Mouse (Mus musculus) embryonic facial prominence, embryonic 12.5 days (tissue): ENCODE measurements around the gene Cdk13. TPM values are rescaled to one million over a fixed set of nuclear protein-coding genes. Genes with fewer than 3 reads are reported as not detected.

ENCODE experiments used
- ATAC-seq: fragments of 200-750 bp; cut with Nextera tagmentation; 2 replicates; pipeline ENCODE4 v1.8.0; 2017; ENCODE audit not compliant: insufficient number of reproducible peaks, insufficient read depth, low FRiP score, low TSS enrichment
- H3K27ac ChIP-seq: fragments of 300-500 bp; sonication (generic); 2 replicates; pipeline ENCODE4 v1.5.1; 2016; ENCODE audit warnings: mild to moderate bottlenecking
- H3K27me3 ChIP-seq: fragments of 300-500 bp; sonication (generic); 2 replicates; pipeline ENCODE4 v1.6.1; 2016; ENCODE audit warnings: mild to moderate bottlenecking, moderate library complexity
- H3K36me3 ChIP-seq: fragments of 300-500 bp; sonication (generic); 2 replicates; pipeline ENCODE4 v1.6.1; 2016; ENCODE audit warnings: mild to moderate bottlenecking
- H3K4me1 ChIP-seq: fragments of 300-500 bp; sonication (generic); 2 replicates; pipeline ENCODE4 v1.6.1; 2016
- H3K4me2 ChIP-seq: fragments of 300-500 bp; sonication (generic); replicated peaks from 2 replicates; pipeline ENCODE4 v1.6.1; 2016; ENCODE audit warnings: mild to moderate bottlenecking, moderate library complexity
- H3K4me3 ChIP-seq: fragments of 300-500 bp; sonication (generic); 2 replicates; pipeline ENCODE4 v1.5.1; 2016; ENCODE audit warnings: mild to moderate bottlenecking
- H3K9ac ChIP-seq: fragments of 300-500 bp; sonication (generic); 2 replicates; pipeline ENCODE4 v1.6.1; 2016; ENCODE audit warnings: mild to moderate bottlenecking, moderate library complexity
- H3K9me3 ChIP-seq: fragments of 300-500 bp; sonication (generic); 2 replicates; pipeline ENCODE4 v1.6.1; 2016; ENCODE audit warnings: mild to moderate bottlenecking, moderate library complexity
- WGBS: fragments of 180-500 bp; shearing (Covaris S2); methylation state at CpG from one replicate; pipeline ENCODE4 v1.1.7; 2016; 5-methylcytosine and 5-hydroxymethylcytosine counted together
- microRNA counts: library from miRNA; unstranded; fragments of <30 nt; microRNA quantifications from one replicate; lab custom pipeline; 2017
- microRNA-seq: library from miRNA; unstranded; fragments of <30 nt; microRNA quantifications from one replicate; pipeline ENCODE4, GENCODE M21; 2017
- polyA plus RNA-seq: library from polyadenylated mRNA; unstranded; fragments of >200 nt; fragmentation: Nextera tagmentation; extraction: Ambion mirVana; gene quantifications from 2 replicates; pipeline ENCODE4 v1.2.1, GENCODE M21; 2016

The Cdk13 gene
- polyA plus RNA-seq, 1 experiment from 2014 or later, result 26.5 TPM

- 69% methylated on average over 5 of the region's 5 CpGs for WGBS
- ATAC-seq, result no peak
- H3K4me2 ChIP-seq, result peak overlapping the region; percentile 55
These were observed 111.1 kb downstream of the Cdk13 start for GRCm38 (mm10) chr13:17693816-17694215.

GRCm38 (mm10) chr13:17691436-17691835 is 113.5 kb downstream of the Cdk13 start:
- ATAC-seq, result no peak
- H3K9me3 ChIP-seq, result no peaks in the 10 kb centered on the region
- WGBS, result 63% methylated on average over 1 of the region's 1 CpGs
- H3K27me3 ChIP-seq, result no peaks in the 10 kb centered on the region
- no peak overlapping the region for H3K27ac ChIP-seq
- no peak overlapping the region for H3K9ac ChIP-seq
- no peak overlapping the region for H3K4me2 ChIP-seq
- no peak overlapping the region for H3K4me3 ChIP-seq
- no peaks in the 10 kb centered on the region for H3K4me1 ChIP-seq
- no peaks in the 10 kb centered on the region for H3K36me3 ChIP-seq

More at GRCm38 (mm10) chr13:17693816-17694215, 111.1 kb downstream of the Cdk13 start:
- Histone ChIP-seq H3K36me3 (no peaks in the 10 kb centered on the region), H3K4me1 (no peaks in the 10 kb centered on the region), H3K9ac (no peak overlapping the region), H3K9me3 (no peaks in the 10 kb centered on the region), H3K4me3 (peak overlapping the region; percentile 79; the same call in 1 of the 2 replicates), H3K27ac (no peak overlapping the region), H3K27me3 (no peaks in the 10 kb centered on the region)

GRCm38 (mm10) chr13:17690686-17691085 is 114.2 kb downstream of the Cdk13 start:
- H3K36me3 ChIP-seq, result no peaks in the 10 kb centered on the region
- no peak overlapping the region for H3K9ac ChIP-seq
- H3K9me3 ChIP-seq, result no peaks in the 10 kb centered on the region
- H3K27ac ChIP-seq, result no peak overlapping the region
- no peaks in the 10 kb centered on the region for H3K4me1 ChIP-seq
- no peak overlapping the region for H3K4me3 ChIP-seq
- no peaks in the 10 kb centered on the region for H3K27me3 ChIP-seq
- ATAC-seq, result no peak
- no peak overlapping the region for H3K4me2 ChIP-seq

GRCm38 (mm10) chr13:17689461-17689860 is 115.4 kb downstream of the Cdk13 start:
- no peak for ATAC-seq
- Histone ChIP-seq H3K4me2 (no peak overlapping the region), H3K9ac (no peak overlapping the region), H3K4me1 (no peaks in the 10 kb centered on the region), H3K9me3 (no peaks in the 10 kb centered on the region), H3K27me3 (no peaks in the 10 kb centered on the region), H3K27ac (no peak overlapping the region), H3K36me3 (no peaks in the 10 kb centered on the region), H3K4me3 (no peak overlapping the region)

- no peaks in the 10 kb centered on the region for H3K27me3 ChIP-seq
- H3K4me2 ChIP-seq, result no peak overlapping the region
- 56% methylated on average over 1 of the region's 1 CpGs for WGBS
- no peak overlapping the region for H3K27ac ChIP-seq
- no peak for ATAC-seq
- no peaks in the 10 kb centered on the region for H3K4me1 ChIP-seq
- H3K36me3 ChIP-seq, result no peaks in the 10 kb centered on the region
- no peak overlapping the region for H3K4me3 ChIP-seq
- H3K9ac ChIP-seq, result no peak overlapping the region
- H3K9me3 ChIP-seq, result no peaks in the 10 kb centered on the region
These were observed 133.8 kb downstream of the Cdk13 start for GRCm38 (mm10) chr13:17671122-17671521.

- H3K27me3 ChIP-seq, result no peaks in the 10 kb centered on the region
- 77% methylated on average over 1 of the region's 1 CpGs for WGBS
- no peak overlapping the region for H3K27ac ChIP-seq
- H3K36me3 ChIP-seq, result no peaks in the 10 kb centered on the region
- H3K4me1 ChIP-seq, result no peaks in the 10 kb centered on the region
- H3K9me3 ChIP-seq, result no peaks in the 10 kb centered on the region
- ATAC-seq, result no peak
- no peak overlapping the region for H3K4me3 ChIP-seq
- H3K4me2 ChIP-seq, result no peak overlapping the region
- H3K9ac ChIP-seq, result no peak overlapping the region
These were observed 137.5 kb downstream of the Cdk13 start for GRCm38 (mm10) chr13:17667380-17667779.

MicroRNA genes within 50 kb of the gene (microRNA counts, 519-probe panel; counts per million panel counts)
- 460 counts per million, percentile 65 among the panel's probes with 10 or more counts for microRNA mmu-miR-466i (lab: Ali Mortazavi, UCI)

Small RNA genes lying within 50 kb of the gene (microRNA-seq; reads per million reads assigned to microRNA genes)
- not detected for gene Mir466i

Other genes with a start within 250 kb of the Cdk13 start
- 55.7 and 62.0 TPM in 2 replicates for gene Mplkip, start 109.9 kb downstream of the Cdk13 start, polyA plus RNA-seq
- 5.3 and 5.6 TPM in 2 replicates for gene Sugct, start 109.5 kb downstream of the Cdk13 start, polyA plus RNA-seq
- gene Rala, start 139.1 kb upstream of the Cdk13 start, polyA plus RNA-seq, result 114 and 123 TPM in 2 replicates
- gene Yae1d1, start 188.3 kb upstream of the Cdk13 start, polyA plus RNA-seq, result 82.4 and 83.4 TPM in 2 replicates